Mouse (Mus musculus) cortical plate, adult 2 months (tissue): Measurements from ENCODE around the gene Myo1g.

Experiments
- CTCF ChIP-seq: fragments of 200-500 bp; IDR thresholded peaks from 2 replicates; pipeline ENCODE4 v1.5.1; 2011; ENCODE audit warnings: mild to moderate bottlenecking, control low read depth, low read length; ENCODE audit not compliant: insufficient read depth; ENCODE audit errors: extremely low read depth
- POLR2A ChIP-seq: fragments of 200-500 bp; IDR thresholded peaks from 2 replicates; pipeline ENCODE4 v1.6.1; 2011; ENCODE audit warnings: mild to moderate bottlenecking, low read length, control low read depth; ENCODE audit not compliant: insufficient read depth; ENCODE audit errors: extremely low read depth

GRCm38 (mm10) chr11:6550201-6550600, 29.4 kb upstream of the Myo1g start:
- TF ChIP-seq POLR2A (no peak), CTCF (no peak)
